Mouse (Mus musculus): ENCODE measurements around the gene Fbxo21.

The Fbxo21 gene

DNA sequence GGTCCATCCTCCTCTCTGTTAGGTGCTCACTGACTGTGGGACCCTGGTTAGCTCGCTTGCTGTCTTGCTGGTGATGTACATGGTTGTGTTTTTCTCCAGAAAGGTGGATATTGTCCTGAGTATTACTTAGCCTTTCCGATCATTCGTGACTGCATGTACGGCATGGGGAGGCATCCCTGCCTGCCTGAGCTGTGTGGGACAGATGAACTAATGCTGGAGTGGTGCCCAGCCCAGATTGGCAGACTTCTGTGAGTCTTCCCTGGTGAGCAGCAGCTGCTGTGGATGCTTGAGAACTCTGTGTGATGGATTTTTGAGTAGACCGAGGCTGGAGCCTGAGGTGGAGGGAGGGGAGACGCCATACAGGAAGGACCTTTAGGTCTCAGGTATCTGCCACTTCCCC, 68.4 kb downstream of the Fbxo21 start:
- DNase-seq (ENCODE audit: low read depth, low spot score) = no peak

DNA sequence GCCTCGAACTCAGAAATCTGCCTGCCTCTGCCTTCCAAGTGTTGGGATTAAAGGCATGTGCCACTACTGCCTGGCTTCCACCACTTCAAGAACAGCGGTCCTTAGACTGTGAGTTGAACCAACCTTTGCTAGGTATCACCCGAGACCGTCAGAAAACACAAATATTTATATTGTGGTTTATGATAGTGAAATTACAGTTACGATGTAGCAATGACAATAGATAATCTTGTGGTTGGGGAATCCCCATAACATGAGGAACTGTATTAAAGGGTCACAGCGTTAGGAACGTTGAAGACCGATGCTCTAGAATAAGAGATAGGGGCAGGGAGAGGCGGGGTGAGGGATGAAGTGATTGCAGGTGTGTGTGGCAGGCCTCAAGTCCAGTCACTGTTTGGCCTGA, 68.9 kb downstream of the Fbxo21 start:
- DNase-seq (ENCODE audit: low read depth, low spot score) = no peak

DNA sequence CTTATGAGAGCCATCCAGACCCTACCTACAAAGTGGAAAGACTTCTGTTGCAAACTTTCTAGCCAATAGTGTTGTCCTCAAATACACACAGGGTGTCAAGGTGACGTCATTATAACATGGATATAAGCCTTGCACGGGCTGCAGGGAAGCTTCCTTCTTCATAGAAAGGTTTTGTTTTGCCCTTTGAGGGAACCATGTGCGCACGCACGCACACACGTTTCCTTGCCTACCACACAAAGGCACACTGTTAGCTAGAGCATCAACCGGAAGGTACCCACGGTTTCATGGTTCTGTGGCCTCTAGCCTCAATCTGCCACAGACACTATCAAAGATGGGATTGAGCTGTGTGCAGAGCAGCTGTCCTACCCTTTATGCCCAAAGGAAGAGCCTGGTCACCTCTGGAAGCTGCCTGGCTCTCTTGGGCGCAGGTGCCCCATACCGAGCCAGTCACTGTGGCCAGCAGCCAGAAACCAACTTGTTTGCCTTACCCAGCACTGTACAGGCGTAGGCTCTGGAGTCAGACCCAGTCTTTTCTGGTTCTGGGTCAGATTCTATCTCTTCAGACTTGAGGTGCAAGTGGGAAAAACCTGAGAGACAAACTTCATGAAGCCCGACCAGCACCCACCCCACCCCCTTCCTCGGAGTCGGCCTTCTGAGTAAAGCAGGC, 70.7 kb downstream of the Fbxo21 start:
- no peak for DNase-seq (ENCODE audit: low read depth, low spot score)

DNA sequence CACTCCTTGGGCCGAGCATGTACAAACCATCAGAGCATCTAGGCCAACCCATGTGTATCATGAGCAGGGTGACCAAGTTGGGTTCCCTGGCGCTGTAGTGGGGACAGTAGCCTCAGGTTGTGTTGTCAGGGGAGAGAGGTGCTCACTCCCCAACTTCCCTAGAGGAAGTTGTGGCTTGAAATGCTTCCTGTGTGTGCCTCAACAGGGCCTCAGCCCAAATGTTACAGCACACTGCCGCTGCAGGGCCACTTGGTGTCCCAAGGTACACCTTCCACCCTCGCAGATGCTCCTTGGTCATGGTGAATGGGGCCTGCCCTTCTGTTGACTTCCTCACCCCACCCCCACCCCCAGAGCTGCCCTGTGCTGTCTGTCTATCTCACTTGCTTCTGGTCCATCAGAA, 71.9 kb downstream of the Fbxo21 start:
- no peak for DNase-seq (ENCODE audit: low read depth, low spot score)

DNA sequence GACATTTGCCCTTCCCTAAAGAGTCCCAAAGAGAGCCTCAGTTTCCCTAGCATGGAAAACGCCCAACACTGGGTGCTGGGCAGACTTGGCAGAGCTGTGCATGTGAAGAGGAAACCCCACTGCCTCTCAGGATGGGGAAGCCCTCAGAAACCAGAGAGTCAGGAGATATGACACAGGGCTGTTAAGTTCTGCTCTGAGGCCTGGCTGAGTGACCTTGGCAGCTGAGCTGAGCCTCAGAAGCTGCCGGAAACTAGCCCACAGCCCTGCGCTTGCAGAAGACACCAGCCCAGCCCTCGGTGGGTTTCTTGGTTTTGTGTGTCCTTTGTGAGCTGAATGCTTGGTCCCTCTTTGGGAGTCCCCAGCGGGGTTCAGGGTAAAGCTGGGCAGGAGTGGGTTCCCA, 72.4 kb downstream of the Fbxo21 start:
- no peak for DNase-seq (ENCODE audit: low read depth, low spot score)

DNA sequence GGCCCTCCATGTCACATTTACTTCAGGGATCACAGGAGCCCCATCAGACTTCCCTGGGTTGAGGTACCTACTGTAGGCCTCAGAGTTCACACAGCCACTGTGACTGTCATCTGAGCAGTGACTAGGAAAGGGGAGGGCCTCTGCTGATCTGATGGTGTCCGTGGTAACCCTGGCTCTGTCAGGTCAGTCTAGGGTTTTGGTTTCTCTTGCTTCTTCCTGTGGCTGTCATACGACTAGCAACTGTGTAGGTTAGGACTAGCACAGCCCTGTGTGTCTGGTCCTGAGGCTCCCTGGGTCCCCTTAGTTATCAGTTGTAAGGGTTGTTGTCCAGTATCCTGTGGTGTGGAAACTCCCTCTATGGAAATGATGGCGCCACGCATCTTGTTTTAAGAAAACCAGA, 74.2 kb downstream of the Fbxo21 start:
- no peak for DNase-seq (ENCODE audit: low read depth, low spot score)

DNA sequence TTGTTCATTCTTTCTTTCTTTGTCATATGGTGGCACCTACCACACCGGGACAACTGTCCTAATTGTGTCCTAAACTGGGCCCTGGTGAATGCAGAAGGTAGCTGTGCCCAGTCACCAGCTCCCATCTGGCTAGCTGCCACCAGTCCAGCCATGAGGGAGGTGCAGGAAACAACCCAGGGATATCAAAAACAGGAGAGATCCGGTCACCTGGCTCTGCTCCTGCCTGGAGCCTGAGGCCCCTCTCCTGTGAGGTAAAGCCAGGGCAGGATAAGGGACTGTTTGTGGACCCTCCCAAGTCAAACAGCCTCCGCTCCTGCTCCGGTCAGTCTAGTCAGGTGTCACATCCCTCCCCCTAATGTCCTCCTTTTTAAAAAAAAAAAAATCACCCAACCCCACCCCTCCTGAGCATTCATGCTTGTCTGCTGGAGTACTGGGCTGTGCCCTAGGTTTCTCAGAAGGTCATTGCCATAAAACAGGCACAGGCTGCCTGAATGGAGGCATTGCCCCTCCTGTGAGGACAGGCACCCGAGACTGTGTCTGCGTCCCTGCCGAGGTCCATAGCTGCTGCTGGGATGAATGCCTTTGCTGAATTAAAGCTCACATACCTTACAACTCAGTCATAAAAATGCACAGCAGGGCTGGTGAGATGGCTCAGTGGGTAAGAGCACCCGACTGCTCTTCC, 75.6 kb downstream of the Fbxo21 start:
- DNase-seq (ENCODE audit: low read depth, low spot score) = no peak

DNA sequence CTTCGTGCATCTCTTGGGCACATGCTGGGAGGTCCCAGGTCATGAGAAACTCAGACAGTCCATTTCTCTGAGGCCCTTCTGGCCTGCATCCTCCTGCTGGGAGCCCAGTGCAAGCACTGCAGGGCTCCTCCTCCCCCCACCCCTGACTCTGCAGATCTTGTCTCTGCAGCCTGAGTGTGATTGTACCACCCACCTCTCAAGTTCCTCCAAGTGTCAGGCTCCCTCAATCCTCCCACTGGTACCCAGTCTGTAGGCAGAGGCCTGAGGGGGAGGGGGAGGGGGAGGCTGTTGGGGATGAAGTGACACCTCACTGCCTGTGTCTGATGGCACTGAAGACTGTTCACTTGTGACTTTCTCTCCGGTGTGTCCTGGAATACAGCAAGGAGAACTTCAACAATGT, 76.7 kb downstream of the Fbxo21 start:
- DNase-seq (ENCODE audit: low read depth, low spot score) = no peak

DNA sequence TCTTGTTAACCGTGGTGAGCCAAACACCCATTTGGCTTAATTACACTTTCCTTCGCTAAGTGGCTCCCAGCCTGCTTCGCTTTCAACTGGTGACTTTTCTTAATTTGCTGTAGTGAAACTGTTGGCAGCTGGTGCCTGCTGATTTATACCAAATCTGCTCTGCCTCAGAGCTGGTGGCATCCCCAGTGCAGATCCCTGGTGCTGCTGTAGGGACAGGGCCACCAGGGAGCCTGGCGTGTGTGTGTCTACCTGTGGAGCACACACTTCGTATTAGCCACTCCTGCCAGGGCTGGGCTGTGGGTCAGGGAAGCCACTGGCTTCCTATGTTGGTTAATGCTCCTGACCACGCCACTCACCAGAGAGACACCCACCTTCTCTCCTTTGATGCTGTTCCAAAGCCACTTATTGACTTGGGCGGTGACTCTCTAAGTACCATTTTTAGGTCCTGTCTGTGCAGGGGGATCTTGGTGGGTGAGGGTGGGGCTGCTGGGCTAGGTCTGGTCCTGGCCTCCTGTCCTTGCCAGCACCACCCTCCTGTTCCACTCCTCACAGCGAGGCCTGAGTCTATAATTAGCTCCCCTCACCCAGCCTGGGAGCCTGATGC, 81.1 kb downstream of the Fbxo21 start:
- DNase-seq (ENCODE audit: low read depth, low spot score) = no peak

DNA sequence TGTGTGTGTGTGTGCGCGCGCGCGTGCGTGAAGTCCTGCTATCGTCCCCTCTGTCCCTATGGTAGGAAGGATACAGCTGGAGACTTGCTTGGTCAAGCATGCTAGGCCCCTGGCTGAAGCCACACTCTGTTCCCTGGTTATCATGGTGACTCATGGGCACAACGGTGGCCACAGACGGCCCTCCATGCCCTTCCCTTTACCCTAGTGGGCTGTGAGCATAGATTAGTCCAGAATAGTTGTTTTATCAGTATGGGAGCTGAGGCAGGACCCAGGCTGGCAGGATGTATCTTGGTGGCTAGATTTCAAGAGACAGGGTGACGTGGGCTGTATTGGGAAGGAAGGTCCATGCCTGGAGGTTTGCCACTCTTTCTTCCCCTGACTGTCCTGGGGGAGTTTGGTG, 82.3 kb downstream of the Fbxo21 start:
- no peak for DNase-seq (ENCODE audit: low read depth, low spot score)

DNA sequence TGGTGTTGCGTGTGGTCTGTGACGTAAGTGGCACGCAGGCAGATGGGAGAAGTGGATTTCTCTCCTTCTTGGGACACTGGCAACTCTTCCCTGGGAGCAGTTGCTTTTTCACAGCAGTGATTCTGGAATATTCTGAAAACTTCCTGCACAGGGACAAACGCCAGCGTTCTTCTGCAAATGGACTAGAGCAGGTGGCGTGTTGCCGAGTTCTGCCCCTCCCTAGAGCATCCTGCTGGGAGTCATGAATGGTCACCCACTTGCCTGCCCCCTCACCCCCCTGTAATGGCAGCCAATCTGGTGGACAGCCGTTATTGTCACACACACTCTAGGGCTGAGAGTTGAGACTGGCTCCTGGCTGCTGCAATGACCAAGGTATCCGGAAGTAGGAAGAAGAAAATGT, 83.1 kb downstream of the Fbxo21 start:
- DNase-seq (ENCODE audit: low read depth, low spot score) = no peak

Data from brain, embryonic 18.5 days (tissue).